Mouse (Mus musculus) embryonic facial prominence, embryonic 14.5 days (tissue): Measurements from ENCODE around the gene Abl1. TPM values are rescaled to one million over a fixed set of nuclear protein-coding genes. Genes with fewer than 3 reads are reported as not detected.

ENCODE experiments used
- polyA plus RNA-seq: library from polyadenylated mRNA; unstranded; fragments of >200 nt; fragmentation: Nextera tagmentation; extraction: Ambion mirVana; gene quantifications from 2 replicates; pipeline ENCODE4 v1.2.1, GENCODE M21; 2014

Gene Abl1
- polyA plus RNA-seq, 1 experiment from 2014 or later: 48.9 TPM

Other genes with a start within 250 kb of the Abl1 start
- 24.1 and 25.4 TPM in 2 replicates for gene Ass1, start 218.2 kb upstream of the Abl1 start, polyA plus RNA-seq
- gene Fubp3, start 115.7 kb upstream of the Abl1 start, polyA plus RNA-seq: 72.9 and 82.7 TPM in 2 replicates
- 2.6 TPM in 2 replicates for gene Prdm12, start 48.3 kb upstream of the Abl1 start, polyA plus RNA-seq
- 36.8 and 44.2 TPM in 2 replicates for gene Exosc2, start 17.7 kb upstream of the Abl1 start, polyA plus RNA-seq
- 0.10 and 0.22 TPM in 2 replicates for gene Qrfp, start 122.2 kb downstream of the Abl1 start, polyA plus RNA-seq
- 0.19 and 0.29 TPM in 2 replicates for gene Fibcd1, start 157.6 kb downstream of the Abl1 start, polyA plus RNA-seq
- gene Lamc3, start 198.9 kb downstream of the Abl1 start, polyA plus RNA-seq: 2.0 and 2.2 TPM in 2 replicates